Mouse (Mus musculus) cortical plate, adult 2 months (tissue): ENCODE data around the gene Sorbs1.

Experiments
- CTCF ChIP-seq: fragments of 200-500 bp; IDR thresholded peaks from 2 replicates; pipeline ENCODE4 v1.5.1; 2011; ENCODE audit warnings: mild to moderate bottlenecking, control low read depth, low read length; ENCODE audit not compliant: insufficient read depth; ENCODE audit errors: extremely low read depth
- POLR2A ChIP-seq: fragments of 200-500 bp; IDR thresholded peaks from 2 replicates; pipeline ENCODE4 v1.6.1; 2011; ENCODE audit warnings: mild to moderate bottlenecking, low read length, control low read depth; ENCODE audit not compliant: insufficient read depth; ENCODE audit errors: extremely low read depth

DNA sequence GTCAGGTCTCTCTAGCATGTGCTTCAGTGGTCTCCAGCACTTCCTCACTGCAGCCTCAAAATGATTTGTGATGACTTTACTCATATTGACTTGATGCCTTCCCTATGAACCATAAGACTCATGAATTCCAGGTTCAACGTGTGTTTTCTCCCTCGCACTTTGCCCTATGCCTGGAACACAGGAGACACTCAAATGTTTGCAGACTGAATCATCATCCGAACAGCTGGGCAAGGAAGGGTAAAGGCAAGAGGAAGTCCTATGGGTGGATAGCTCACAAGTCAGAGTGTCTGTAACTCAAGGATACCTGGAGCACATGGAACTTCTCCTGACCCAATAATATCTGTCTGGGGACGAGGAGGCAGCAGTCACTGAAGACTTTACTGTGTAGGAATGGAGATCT is 37.1 kb downstream of the Sorbs1 start:
- TF ChIP-seq CTCF (no peak), POLR2A (no peak)
